Mouse (Mus musculus) heart, embryonic 16.5 days (tissue): ENCODE data around the gene Slc7a15. TPM values are rescaled to one million over a fixed set of nuclear protein-coding genes. Genes with fewer than 3 reads are reported as not detected.

Experiments used
- ATAC-seq: fragments of 200-750 bp; cut with Nextera tagmentation; replicated peaks from 2 replicates; pipeline ENCODE4 v1.8.0; 2017; ENCODE audit warnings: moderate number of reproducible peaks; ENCODE audit not compliant: insufficient read depth, low FRiP score; ENCODE audit errors: extremely low read depth
- H3K27ac ChIP-seq: fragments of 300-500 bp; sonication (generic); 2 replicates; pipeline ENCODE4 v1.5.1; 2014; ENCODE audit warnings: mild to moderate bottlenecking, low read length, control low read depth, moderate library complexity
- H3K27me3 ChIP-seq: fragments of 300-500 bp; sonication (generic); 2 replicates; pipeline ENCODE4 v1.6.1; 2014; ENCODE audit warnings: low read length, mixed read lengths; ENCODE audit not compliant: control insufficient read depth, insufficient read depth
- H3K36me3 ChIP-seq: fragments of 300-500 bp; sonication (generic); 2 replicates; pipeline ENCODE4 v1.6.1; 2014; ENCODE audit not compliant: control insufficient read depth, insufficient read depth
- H3K4me1 ChIP-seq: fragments of 300-500 bp; sonication (generic); 2 replicates; pipeline ENCODE4 v1.6.1; 2014; ENCODE audit warnings: low read length, mixed read lengths; ENCODE audit not compliant: control insufficient read depth, insufficient read depth
- H3K4me2 ChIP-seq: fragments of 300-500 bp; sonication (generic); 2 replicates; pipeline ENCODE4 v1.6.1; 2014; ENCODE audit warnings: low read depth, mild to moderate bottlenecking, control low read depth, low read length
- H3K4me3 ChIP-seq: fragments of 300-500 bp; sonication (generic); 2 replicates; pipeline ENCODE4 v1.5.1; 2014; ENCODE audit warnings: mild to moderate bottlenecking, control low read depth, low read length
- H3K9ac ChIP-seq: fragments of 300-500 bp; sonication (generic); 2 replicates; pipeline ENCODE4 v1.6.1; 2014; ENCODE audit warnings: low read length, control low read depth
- H3K9me3 ChIP-seq: fragments of 300-500 bp; sonication (generic); replicated peaks from 2 replicates; pipeline ENCODE4 v1.6.1; 2016; ENCODE audit warnings: low read length; ENCODE audit not compliant: control insufficient read depth
- WGBS: fragments of 180-500 bp; shearing (Covaris S2); extraction: QIAGEN DNeasy Blood & Tissue Kit; methylation state at CpG from one replicate; pipeline ENCODE4 v1.1.7; 2014; 5-methylcytosine and 5-hydroxymethylcytosine counted together
- polyA plus RNA-seq: library from polyadenylated mRNA; unstranded; fragments of >200 nt; fragmentation: Nextera tagmentation; extraction: Ambion mirVana; gene quantifications from 2 replicates; pipeline ENCODE4 v1.2.1, GENCODE M21; 2015

The Slc7a15 gene
- polyA plus RNA-seq, 1 experiment from 2014 or later = not detected

DNA sequence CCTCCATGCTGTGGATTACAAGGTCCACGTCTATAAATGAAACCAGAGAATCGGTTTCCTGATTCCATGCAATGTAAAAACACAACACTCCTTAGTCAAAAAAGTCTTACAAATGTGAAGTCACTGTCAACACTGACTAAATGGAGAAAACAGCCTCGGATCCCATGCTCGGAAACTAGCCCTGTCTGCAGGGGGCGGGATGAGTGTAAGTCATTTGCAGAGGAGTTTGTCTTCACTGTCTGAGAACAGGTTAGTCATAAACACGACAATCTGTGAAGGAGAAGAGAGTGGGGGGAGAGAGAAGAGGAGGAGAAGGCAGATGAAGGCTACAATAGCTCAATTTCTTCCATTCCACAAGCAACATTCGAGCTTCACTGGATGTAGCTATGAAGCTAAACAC lies 113.6 kb downstream of the Slc7a15 start:
- Histone ChIP-seq H3K4me3 (no peak overlapping the region), H3K9me3 (no peaks in the 10 kb centered on the region), H3K27me3 (no peaks in the 10 kb centered on the region), H3K36me3 (no peaks in the 10 kb centered on the region), H3K4me2 (no peak overlapping the region), H3K27ac (no peak overlapping the region), H3K4me1 (no peaks in the 10 kb centered on the region), H3K9ac (no peak overlapping the region)
- 77% methylated on average over 7 of the region's 7 CpGs for WGBS
- no peak for ATAC-seq

DNA sequence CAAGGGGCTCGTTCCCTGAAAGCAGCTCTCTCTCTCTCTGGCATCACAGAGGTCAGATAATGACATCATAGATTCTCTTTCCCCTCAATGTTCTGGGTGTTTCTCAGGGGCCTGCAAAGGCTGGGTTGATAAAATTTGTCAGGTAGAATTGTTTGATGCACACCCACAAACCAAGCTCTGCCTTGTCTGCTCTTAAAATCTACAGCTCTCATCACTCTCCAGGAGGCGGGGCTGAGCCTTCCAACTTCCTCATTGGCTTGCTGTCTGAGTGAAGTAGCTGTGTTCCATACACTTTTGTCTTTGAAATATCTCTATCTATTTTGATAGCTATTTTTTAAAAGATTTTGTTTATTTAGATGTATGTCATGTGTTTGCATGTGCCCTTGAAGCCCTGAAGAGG lies 116.7 kb downstream of the Slc7a15 start:
- Histone ChIP-seq H3K4me2 (no peak overlapping the region), H3K9me3 (no peaks in the 10 kb centered on the region), H3K27ac (no peak overlapping the region), H3K9ac (no peak overlapping the region), H3K4me1 (no peaks in the 10 kb centered on the region; the same call in 1 of the 2 replicates), H3K4me3 (no peak overlapping the region), H3K36me3 (no peaks in the 10 kb centered on the region), H3K27me3 (no peaks in the 10 kb centered on the region)
- ATAC-seq = no peak
- 55% methylated on average over 2 of the region's 2 CpGs for WGBS

Other genes with a start within 250 kb of the Slc7a15 start
- 38.5 and 39.3 TPM in 2 replicates for gene Rhob, start 99.1 kb downstream of the Slc7a15 start, polyA plus RNA-seq
- 26.2 and 27.9 TPM in 2 replicates for gene Pum2, start 75.1 kb upstream of the Slc7a15 start, polyA plus RNA-seq
- 35.0 and 41.0 TPM in 2 replicates for gene Sdc1, start 172.3 kb upstream of the Slc7a15 start, polyA plus RNA-seq